Mouse (Mus musculus): ENCODE measurements at regions not wholly inside any gene's neighbourhood (a gene's known extent, or its start where the extent isn't known, plus 50 kb on each side); places are given as distances from the start of the nearest gene placed in this dataset.
A peak's percentile ranks its signal among the peaks of the same experiment; 100 is the strongest.

DNA sequence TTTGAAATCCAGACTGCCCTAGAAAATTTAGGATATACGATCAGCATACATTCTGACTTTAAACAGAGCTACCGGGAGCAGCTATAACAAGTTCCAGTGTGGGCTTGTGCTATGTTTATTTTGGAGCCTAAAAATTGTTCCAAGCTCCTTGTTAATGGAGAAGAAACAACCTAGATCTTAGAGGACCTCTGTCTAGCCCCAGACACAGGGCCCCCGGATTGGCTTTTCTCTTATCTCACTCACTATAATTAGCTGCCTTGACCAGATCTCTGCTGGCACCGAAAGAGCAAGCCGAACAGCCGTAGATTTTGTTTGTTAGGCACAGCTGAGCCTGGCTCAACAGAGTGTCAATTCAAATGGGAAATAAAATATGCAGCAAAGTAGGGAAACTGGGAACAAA, 50.1 kb upstream of the Herpud2 start:
- ATAC-seq (replicated peaks; ENCODE audit: insufficient number of reproducible peaks, insufficient read depth, low FRiP score, low read depth): no peak; the same call in 1 of the 2 replicates
- H3K9ac ChIP-seq: no peak overlapping the region
- H3K27ac ChIP-seq: peak overlapping the region; percentile 88
- H3K4me2 ChIP-seq: peak overlapping the region; percentile 24
- H3K27me3 ChIP-seq: no peaks in the 10 kb centered on the region
- WGBS: 9% methylated on average over 6 of the region's 6 CpGs
- no peaks in the 10 kb centered on the region for H3K9me3 ChIP-seq (replicated peaks)
- H3K4me3 ChIP-seq: no peak overlapping the region; the same call in 1 of the 2 replicates
- H3K4me1 ChIP-seq (replicated peaks): peaks cover 26% of the 10 kb centered on the region
- H3K36me3 ChIP-seq: no peaks in the 10 kb centered on the region

All from heart, embryonic 15.5 days (tissue).